ENCODE assay signal across 14 mouse cellular contexts in the genomic region with DNA sequence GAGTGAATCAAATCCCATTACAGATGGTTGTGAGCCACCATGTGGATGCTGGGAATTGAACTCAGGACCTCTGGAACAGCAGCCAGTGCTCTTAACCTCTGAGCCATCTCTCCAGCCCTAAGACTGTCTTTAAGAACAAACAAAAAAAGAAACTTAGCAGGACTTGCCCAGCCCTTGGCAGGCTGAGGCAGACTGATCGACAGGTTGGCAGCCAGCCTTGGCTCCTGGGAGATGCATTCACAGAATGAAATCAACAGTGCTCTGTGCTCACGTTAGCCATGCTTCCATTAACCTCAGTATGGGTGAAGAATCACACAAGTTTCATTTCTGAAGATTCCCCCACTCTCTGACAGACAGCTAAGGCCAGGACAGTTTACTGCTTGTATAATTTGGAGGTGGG. TPM values are rescaled to one million over a fixed set of nuclear protein-coding genes. Genes with fewer than 3 reads are reported as not detected.
DNase-seq lines count a peak whose midpoint lies in the region; ATAC-seq and TF ChIP-seq lines count a peak whose summit lies in the region.
"Had no signal": no experiment of that assay in that cellular context is flagged by ENCODE, and none has a peak within 500 bp of the region (broad histone marks: within the 10 kb centered on the region; RNA-seq: fewer than 3 reads in every experiment).

No protein-coding gene starts in this region.

- H3K9ac ChIP-seq in kidney, embryonic 14.5 days (ENCODE audit: low read depth, low read length), result no peak overlapping the region
- H3K9ac ChIP-seq: lung, embryonic 14.5 days; midbrain, embryonic 12.5 days had no signal

- H3K27me3 ChIP-seq in kidney, adult 2 months (replicated peaks; ENCODE audit: control insufficient read depth, insufficient read depth, low read length), result no peaks in the 10 kb centered on the region
- H3K27me3 ChIP-seq in kidney, embryonic 14.5 days (ENCODE audit: control insufficient read depth, insufficient read depth, low read length), result no peaks in the 10 kb centered on the region
- H3K27me3 ChIP-seq: midbrain, embryonic 12.5 days had no signal

- no peak for TF ChIP-seq CTCF in kidney, adult 2 months (conservative IDR thresholded peaks at IDR 0.05; ENCODE audit: insufficient read depth, insufficient read length, low read depth, low read length)

- no peak for TF ChIP-seq POLR2A in kidney, adult 2 months (IDR thresholded peaks at IDR 0.05; ENCODE audit: low read depth, low read length)

- no peaks in the 10 kb centered on the region for H3K36me3 ChIP-seq in kidney, adult 2 months (ENCODE audit: control insufficient read depth, insufficient read depth, low read length)
- peaks cover 10% of the 10 kb centered on the region for H3K36me3 ChIP-seq in kidney, embryonic 14.5 days (ENCODE audit: control insufficient read depth, insufficient read depth, low read length)

- 62% methylated on average over 2 of the region's 2 CpGs for WGBS in kidney, adult 2 months
- 81% methylated on average over 2 of the region's 2 CpGs for WGBS in kidney, embryonic 14.5 days

- peak; percentile 18 for DNase-seq in cerebellum, adult 9-11 months
- DNase-seq in cerebellum, adult 8-10 months, result no peak
- DNase-seq in kidney, adult 2 months, result peak; percentile 12
- peak; percentile 14 for DNase-seq in urinary bladder, postnatal 14 days (ENCODE audit: low spot score)
- no peak for DNase-seq in urinary bladder, postnatal 4 days (ENCODE audit: low spot score in 2 of 2)
- peak; percentile 23 for DNase-seq in heart, postnatal 4 days
- DNase-seq in layer of hippocampus, adult 11-12 months (ENCODE audit: low spot score), result no peak
- DNase-seq: gastrocnemius, postnatal 10 days; kidney, adult 18-20 months; lung, embryonic 14.5 days; right cerebral cortex, adult 18-20 months; thymus, postnatal 14 days had no signal

- H3K4me1 ChIP-seq in kidney, adult 2 months (ENCODE audit: control insufficient read depth, insufficient read depth, low read length), result no peaks in the 10 kb centered on the region
- H3K4me1 ChIP-seq in kidney, embryonic 14.5 days (ENCODE audit: control insufficient read depth, insufficient read depth, low read length), result peaks cover 5% of the 10 kb centered on the region; the same call in 1 of the 2 replicates

- H3K27ac ChIP-seq in kidney, adult 2 months (ENCODE audit: insufficient read depth, low read depth, low read length), result no peak overlapping the region
- H3K27ac ChIP-seq in kidney, embryonic 14.5 days (ENCODE audit: low read depth, low read length), result no peak overlapping the region
- H3K27ac ChIP-seq: midbrain, embryonic 12.5 days had no signal

- H3K4me2 ChIP-seq in kidney, embryonic 14.5 days (replicated peaks; ENCODE audit: low read depth, low read length), result no peak overlapping the region
- H3K4me2 ChIP-seq: midbrain, embryonic 12.5 days had no signal

- H3K4me3 ChIP-seq in kidney, adult 2 months (ENCODE audit: insufficient read depth, low read depth, low read length), result no peak overlapping the region
- no peak overlapping the region for H3K4me3 ChIP-seq in kidney, embryonic 14.5 days (ENCODE audit: low read length)
- H3K4me3 ChIP-seq: midbrain, embryonic 12.5 days had no signal

- no peaks in the 10 kb centered on the region for H3K9me3 ChIP-seq in kidney, embryonic 14.5 days (ENCODE audit: control insufficient read depth, low read length)
- H3K9me3 ChIP-seq: midbrain, embryonic 12.5 days had no signal

- ATAC-seq in kidney, embryonic 14.5 days (ENCODE audit: low FRiP score, low TSS enrichment), result no peak

RNA-seq across cellular contexts. Expression of gene Nol11, which starts 1.2 kb away (rescaled TPM):
- polyA plus RNA-seq in kidney, adult 2 months (2012; rRNA removed), result 7.1 and 7.7 TPM in 2 replicates
- 53.7 and 70.4 TPM in 2 replicates for polyA plus RNA-seq in kidney, embryonic 14.5 days (2014; fragmentation: Nextera tagmentation; extraction: Ambion mirVana)
- total RNA-seq in heart, postnatal 4 days (2021), result 10 to 100 TPM; 28.5 to 30.8 TPM

RNA-seq across cellular contexts. Expression of gene Bptf, which starts 58.4 kb away (rescaled TPM):
- polyA plus RNA-seq in kidney, adult 2 months (2012; rRNA removed), result 15.9 and 16.7 TPM in 2 replicates
- 51.7 and 51.8 TPM in 2 replicates for polyA plus RNA-seq in kidney, embryonic 14.5 days (2014; fragmentation: Nextera tagmentation; extraction: Ambion mirVana)
- 10 to 100 TPM; 42.0 to 44.8 TPM for total RNA-seq in heart, postnatal 4 days (2021)

Comparison
In these comparisons a context has a peak if more than half of its experiments do, and no peak if none do; other contexts are left out.
1. DNase-seq: peak in cerebellum, adult 9-11 months (single experiment), kidney, adult 2 months (single experiment), urinary bladder, postnatal 14 days (single experiment) and heart, postnatal 4 days (single experiment); none in cerebellum, adult 8-10 months (single experiment), urinary bladder, postnatal 4 days (0 of 2) and layer of hippocampus, adult 11-12 months (single experiment).